Mouse (Mus musculus): ENCODE results near the gene Sel1l2.

DNA sequence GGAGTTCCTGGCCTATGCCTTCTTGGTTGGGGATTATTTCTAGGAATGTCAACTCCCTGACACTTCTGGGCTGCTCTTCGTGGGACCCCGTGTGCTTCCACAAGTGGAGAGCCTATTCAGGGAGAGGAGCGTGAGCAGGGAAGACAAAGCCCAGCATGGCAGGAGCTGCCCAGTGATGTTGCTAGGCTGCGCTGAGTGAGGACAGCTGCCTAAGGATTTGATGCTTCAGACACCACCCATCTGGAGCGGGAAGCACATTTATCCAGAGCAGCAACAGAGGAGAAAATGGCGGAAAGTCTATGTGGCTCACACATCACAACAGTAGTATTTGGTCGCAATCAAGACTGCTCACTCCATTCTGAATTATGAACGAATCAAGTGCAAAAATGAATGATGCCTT lies 169.2 kb downstream of the Sel1l2 start:
- TF ChIP-seq EP300 (IDR thresholded peaks at IDR 0.05; ENCODE audit: low read depth) (no peak), CTCF (IDR thresholded peaks at IDR 0.05; ENCODE audit: low read depth) (no peak)

All from heart, postnatal 0 days (tissue).